Mouse (Mus musculus) c-Kit-positive CD71-positive TER-119-negative erythroid progenitor cells, embryonic 14.5 days (primary cell): ENCODE measurements at regions not wholly inside any gene's neighbourhood (a gene's known extent, or its start where the extent isn't known, plus 50 kb on each side); places are given as distances from the start of the nearest gene placed in this dataset.

Experiments used
- DNase-seq: peaks from one replicate; pipeline ENCODE4 v3.0.0-alpha.2; 2013; ENCODE audit warnings: low read depth

DNA sequence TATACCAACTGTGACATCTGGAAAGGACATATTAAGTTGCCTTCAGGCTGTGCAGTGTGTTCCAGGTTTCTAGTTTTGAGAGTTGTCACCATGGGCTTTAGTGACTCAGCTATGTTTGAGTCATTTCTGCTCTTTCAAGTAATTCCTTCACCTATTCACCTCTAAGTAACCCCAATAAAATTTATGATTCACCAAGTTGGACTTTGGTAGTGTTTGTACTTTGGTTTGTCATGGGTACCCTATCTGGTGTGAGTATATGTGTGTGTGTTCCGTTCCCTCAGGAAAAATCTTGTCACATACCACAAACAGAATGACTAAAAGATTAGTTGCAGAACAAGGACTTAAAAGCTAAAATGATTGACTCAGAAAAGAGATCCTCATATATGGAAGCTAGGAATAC lies 76.8 kb upstream of the Crbn start:
- DNase-seq: no peak

DNA sequence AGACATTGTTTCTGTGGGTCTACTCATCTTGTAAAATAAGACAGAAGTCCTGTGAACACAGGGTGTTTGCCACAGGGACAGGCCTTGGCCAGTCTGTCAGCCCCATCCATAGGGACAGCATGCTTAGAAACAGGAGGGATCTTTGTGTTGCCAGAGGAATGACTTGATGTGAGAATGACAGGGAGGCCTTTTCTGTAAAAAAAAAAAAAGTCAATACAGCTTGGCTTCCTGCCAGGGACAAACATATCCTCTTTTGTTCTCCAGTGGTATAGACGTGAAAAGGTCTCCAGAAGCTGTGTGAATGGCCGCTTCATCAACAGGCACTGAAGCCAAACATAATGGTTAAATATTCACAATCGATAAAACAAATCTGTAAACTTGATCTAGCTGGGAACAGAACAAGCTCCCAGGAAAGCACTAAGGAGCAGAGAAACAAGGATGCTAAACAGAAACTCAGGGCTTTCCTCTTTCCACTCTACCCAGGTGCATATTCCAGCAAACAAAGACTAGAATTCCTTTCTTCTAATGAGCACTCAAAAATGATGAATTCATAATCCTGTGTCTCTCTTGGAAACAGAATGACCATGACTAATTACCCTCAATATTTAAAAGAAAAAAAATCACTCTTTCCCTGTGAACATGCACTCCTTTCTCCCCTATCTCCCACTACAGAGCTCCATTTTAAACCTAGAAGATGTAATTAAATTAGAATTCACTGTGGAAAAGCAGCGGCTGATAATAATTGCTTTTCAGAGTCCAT lies 92.2 kb upstream of the Crbn start:
- DNase-seq: no peak

DNA sequence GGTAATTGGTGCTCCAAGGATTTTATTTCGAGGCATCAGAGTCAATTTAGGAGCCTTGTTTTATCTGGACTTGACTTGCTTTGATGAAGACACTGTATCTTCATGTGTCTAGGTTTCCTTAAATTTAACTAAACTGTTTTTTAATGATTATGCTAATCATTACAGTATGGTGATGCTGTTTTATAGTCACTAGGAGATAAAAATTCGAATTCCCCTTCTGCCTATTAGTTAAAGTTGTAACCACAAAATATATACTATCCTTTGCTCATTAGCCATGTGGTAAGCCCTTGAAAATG lies 92.7 kb upstream of the Crbn start:
- DNase-seq: no peak

DNA sequence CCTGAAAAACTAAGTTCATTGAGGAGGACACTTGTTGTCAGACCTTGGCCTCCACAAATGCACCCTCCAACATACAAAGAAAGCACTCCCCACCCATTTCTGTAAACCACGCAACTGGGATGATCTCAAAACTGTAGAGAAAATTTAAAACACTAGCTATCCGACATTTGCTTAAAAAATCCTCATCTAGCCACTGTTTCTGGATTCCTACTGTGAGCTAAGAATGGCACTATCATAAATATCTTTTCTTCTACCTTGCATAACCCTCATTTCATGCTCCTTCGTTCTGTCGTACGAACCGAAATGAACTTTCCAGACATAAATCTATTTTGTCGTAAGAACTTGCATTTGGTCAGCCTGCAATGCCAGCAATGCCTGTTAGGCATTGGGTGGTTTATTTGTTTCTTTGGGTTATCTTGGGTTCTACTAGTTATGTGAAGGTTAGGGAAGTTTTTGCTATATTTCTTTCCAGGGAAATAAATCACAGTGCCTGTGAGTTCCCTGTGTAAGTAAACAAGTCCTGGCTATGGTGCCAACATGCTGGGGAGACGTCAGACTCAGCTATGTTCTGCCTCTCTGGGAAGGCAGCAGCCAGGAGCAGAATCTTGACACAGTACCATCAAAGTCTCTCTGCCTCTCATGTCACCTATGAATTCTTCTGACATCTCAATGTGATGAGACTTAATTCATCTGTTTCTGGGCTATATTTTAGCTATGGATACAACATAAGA lies 104.2 kb upstream of the Crbn start:
- DNase-seq: no peak

DNA sequence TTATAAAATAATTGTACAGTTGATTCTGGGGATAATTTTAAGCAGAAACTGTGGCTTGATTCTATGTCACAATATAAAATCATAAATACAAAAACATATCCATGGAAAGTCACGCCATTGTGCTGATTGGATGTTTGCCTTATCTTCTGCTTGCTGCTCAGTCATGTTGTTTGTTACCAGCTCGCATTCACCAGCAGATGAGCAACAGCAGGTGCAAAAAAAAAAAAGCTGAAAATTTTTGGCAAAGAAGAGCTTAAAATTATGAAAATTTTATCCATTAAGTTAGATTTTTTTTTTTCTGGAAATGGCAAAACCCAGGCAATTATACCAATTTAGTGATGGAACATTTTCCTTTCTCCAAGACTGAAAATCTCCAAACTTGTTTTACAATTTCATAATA lies 115.2 kb upstream of the Crbn start:
- no peak for DNase-seq

DNA sequence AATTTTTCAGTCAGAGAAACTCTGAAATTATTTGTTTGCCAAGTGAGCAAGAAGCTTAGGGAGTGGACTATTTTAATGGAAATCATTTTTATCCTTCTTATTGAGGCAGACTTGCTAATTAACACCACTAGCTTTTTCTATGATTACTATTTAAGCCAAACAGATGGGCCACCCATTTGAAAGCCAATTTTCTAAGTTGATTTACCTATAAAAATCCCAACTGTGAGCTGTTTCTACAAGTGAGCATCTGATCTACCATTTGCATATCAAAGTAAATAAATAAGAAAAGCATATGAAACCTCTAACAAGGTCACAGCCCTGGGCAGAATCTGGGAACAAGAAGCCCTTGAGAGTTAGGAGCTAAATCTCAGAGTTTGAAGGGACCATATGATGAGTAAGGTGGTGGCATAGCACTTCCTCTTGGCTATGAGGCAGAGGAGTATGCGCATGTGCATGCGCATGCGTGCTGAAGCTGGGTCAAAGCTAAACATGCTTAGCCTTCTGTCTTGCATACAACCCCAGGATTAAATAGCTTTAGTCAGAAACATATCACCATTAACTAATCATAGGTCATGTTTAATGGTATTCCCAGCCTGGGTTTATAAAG lies 116.9 kb upstream of the Crbn start:
- DNase-seq: no peak

DNA sequence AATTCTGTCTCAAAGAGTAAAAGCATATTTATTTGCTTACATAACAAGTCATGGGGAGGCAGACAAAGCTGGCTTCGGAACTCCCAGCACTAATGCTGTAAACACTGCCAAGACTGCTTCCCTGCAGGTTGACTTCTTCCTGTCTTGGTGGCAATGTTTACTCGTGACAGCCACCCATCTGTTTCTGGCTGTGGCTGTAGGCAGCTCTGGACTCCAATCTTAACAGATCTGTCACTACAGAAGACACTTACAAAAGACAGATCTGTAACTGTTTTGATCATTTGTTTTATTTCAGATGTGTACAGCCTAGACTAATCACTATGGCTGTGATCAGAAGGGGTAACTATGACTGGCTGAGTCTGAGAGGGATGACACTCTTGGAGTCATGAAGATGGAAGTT lies 121.1 kb upstream of the Crbn start:
- no peak for DNase-seq

DNA sequence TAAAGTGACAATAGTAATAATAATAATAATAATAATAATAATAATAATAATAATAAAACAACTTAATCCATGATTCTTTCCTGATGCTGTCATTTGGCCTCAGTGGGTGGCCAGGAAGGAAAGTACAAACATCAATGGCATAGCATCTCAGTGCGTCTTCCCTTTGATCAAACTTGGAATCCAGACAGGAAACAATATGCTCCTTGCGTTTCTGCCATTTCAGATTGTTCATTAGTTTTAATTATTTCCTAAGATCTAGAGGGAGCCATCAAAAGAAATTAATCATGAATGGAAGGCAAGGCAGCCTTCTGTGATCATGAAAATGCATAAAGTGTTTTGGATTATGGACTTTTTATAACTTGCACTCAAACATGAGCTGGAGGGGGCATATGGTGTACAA lies 125.6 kb upstream of the Crbn start:
- no peak for DNase-seq

DNA sequence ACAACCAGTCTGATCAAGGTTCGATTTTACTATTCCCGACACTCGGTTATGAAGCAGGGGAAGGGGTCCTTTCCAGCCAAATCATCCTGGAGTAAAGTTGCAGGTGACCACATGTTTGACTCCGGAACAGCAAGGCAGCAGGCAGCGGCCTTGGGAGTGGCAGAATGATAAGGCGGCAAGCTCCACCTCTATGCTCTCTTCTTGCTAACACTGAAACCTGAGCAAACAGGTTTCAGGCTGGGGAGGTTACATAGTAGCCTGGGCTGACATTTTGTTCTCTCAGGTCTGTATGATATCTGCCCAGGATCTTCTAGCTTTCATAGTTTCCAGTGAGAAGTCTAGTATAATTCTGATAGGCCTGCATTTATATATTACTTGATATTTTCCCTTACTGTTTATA lies 133.7 kb upstream of the Crbn start:
- no peak for DNase-seq

DNA sequence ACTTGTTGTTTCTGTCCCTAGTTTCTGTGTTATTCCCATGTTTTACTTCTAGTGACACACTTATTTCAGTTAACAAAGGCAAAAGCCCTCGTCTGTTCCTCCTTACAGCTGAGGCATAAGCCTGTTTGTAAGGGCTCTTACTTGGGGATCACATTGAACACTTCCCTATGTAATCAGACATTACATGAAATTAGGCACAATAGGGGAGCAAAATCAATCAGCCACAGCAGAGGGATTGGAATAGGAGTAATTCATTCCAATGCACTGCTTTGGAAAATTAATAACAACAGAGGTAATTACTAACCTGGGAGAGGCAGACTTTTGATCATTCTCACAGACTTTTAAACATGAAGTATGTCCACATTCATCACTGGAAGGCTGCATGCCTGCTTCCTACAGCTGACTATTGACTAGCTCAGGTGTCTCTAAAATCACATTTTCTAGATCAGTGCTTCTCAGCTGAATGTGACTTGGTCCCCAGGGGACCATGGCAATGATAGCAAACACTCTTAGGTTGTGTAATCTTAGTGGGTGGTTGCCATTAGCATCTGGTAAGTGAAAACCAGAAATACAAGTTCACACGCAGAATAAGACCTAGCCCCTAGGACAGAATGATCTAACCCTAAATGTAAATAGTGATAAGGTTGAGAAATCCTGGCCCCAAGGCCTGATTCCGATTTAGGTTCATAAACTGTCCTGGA lies 146.5 kb upstream of the Crbn start:
- DNase-seq: no peak

DNA sequence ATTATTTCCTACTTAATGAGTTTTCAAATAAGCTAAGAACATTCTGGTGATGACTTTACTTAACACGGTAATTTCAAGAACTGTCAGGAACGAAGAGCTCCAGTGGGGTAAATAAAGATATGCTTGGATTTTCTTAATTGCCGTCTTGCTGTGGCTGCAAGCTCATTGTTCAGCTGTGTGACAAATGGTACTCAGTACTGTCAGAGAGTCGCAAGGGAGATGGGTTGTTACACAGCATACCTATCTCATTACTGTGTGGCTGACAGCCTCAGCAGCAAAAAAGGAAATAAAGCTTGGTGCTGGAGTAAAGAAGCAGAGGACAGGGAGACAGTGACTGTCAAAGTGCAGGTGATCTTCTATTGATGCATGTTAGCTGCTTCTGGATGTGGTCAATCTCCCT lies 151.0 kb upstream of the Crbn start:
- no peak for DNase-seq

DNA sequence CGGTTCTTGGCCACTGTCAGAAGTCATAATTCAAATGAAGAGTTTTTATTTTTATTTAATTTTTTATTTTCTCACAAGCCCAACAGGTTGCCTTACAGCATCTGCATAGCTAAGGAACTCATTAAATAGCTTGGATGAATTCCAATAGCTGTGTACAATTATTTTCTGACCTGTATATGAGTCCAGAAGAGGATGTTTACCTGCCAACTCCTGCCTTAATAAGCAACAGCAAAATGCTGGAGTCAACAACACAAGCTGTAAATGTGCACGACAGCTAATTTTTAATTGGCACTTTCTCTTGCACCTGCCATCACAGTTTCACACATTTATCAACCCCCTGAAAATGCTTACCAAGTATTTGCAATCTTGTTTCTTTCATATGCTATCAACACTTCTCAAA lies 161.4 kb upstream of the Crbn start:
- no peak for DNase-seq

DNA sequence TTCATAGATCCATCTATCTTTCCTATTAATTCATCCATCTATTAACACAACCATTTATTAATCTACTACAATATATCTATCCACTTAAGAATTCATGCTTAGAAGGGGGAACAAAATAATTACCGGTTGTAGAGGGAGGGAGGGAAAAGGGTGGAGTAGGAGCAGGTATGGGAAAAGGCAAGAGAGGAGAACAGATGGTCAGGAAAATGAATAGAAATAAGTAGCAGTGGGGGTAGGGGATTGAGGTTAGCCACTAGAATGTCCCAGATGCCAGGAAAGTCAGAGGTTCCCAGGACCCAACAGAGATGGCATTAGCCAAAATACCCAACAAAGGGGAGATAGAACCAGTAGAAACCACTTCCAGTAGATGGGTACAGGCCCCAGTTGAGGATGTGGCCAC lies 164.5 kb upstream of the Crbn start:
- DNase-seq: no peak

DNA sequence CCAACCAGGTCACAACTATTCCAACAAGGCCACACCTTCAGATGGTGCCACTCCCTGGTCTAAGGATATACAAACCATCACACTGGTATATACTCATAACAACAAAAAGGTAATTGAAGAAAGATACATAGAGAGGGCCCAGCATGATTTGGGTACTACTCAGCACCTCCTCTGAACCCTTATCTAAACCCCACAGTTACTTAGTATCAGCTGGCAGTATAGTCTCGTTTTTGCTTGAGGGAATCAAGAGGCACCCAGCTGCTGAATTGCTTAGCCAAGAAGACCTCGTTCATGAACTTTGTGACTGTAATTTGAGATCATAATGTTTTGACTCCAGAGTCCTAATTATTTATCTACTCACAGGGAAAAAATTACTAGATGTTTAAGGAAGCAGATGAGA lies 175.6 kb upstream of the Crbn start:
- DNase-seq: no peak

DNA sequence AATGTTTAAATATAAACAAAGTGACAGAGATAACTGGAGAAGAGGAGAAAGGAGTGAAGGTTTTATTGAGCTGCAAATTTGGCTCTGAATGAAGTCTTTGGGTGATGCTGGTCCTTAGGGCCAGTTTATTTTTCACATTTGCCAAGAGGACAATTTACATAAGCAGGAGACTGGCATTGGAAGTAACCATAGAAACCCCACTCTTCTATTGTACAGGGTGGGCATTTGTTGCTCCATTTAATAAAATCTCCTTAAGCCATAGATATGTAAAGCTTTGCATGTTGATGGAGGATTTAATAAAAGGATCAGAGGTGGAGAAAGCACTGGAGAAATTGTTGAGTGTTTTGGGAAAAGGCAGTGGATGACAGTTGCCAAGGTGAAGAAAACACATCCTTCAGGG lies 178.8 kb upstream of the Crbn start:
- DNase-seq: no peak

DNA sequence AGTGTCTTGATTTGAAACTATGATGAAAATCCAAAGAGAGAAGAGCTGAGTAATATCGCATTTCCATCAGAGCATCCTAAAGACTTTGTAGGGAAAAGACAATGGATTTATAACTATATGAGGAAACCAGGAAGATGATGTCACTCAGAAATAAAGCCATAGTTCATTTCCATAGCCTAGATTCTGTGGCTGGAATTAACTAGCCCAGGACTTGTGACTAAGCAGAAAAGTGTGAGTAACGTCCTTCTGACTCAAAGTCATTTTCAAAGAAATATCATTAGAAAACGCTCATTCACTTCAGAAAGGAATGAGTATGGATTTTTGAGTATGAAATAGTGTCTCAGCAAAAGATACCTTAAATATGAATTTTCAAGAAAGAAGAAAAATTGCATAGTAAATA lies 179.9 kb upstream of the Crbn start:
- no peak for DNase-seq

DNA sequence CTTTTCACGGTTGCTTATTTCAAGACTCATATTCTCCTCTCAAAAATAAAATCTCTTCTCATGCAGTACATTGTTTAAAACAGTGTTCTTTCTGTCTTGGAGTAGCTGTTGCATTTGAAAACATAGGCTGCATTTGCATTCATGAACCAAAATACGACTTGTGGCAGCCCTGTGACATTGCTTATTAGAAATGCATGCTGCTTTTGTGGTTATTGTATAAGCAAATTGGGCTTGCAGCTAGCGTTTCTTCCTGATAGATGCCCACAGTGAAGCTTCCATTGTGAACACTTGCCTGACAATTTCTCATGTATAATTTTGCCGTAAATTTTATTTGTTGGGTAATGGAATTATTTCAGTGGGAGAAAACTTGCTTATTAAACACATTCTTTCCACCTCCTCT lies 180.3 kb upstream of the Crbn start:
- DNase-seq: no peak

DNA sequence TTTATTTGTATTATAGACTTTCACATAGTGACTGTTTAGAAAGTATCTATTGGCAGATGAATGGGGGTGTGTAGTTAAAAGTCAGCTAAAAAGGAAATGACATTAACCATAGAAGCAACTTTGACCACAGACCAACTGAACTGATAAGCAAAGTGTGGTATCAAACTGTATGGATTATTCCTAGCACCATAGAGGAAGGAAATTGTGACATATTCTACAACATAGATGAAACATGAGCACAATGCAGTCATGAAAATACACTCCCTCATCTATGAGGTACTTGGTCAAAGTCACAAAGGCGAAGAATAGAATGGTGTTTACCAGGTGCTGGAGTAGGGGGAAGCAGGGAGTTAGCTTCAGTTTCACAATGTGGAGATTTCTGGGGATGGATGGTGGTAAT lies 181.4 kb upstream of the Crbn start:
- DNase-seq: no peak

DNA sequence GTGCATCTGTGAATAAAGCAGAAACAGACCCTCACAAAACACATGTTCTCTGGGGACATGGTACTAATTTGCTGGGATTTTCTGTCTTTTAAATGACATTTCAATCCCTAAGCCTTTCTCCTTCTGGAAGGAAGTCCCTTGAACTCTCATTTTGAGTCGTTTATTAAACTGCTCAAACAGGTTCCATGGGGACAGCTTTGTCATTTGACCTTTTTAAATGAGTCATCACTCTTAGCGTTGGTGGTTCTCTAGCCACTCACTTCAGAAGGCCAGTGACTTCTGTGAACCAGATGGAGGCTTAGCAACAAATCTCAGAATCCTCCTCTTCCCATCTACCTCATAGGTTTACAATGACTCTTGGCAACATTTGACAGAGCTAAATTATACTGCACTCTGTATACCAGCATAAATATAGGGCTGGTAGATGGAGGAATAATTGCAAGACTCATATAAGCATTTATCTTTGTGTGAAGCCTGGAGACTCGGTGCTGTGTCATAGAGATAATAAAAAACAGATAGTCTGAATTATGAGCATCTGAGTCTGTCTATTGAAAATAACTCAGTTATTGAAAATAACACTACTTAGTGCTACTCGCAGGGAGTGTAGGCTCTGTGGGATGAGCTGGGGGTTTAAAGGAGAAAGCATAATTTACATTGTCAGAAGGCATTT lies 185.4 kb upstream of the Crbn start:
- no peak for DNase-seq

DNA sequence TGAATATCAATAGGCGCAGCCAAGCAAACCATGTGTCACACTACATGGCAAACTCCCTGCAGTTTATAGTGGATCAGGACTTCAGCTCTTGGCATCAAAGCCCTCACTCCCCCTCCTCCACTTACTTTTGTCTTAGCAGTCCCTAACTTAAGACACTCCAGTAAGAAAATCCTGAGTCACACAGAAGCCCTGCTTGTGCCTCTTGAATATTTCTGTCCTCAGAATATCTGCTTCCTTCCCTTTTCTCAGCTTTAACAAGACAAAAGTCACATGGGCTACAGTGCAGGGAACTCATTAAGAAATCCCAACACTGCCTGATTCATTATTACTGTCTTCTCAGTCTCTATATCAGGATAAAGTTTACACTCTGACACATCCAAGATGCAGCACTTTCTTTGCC lies 191.7 kb upstream of the Crbn start:
- DNase-seq: no peak

DNA sequence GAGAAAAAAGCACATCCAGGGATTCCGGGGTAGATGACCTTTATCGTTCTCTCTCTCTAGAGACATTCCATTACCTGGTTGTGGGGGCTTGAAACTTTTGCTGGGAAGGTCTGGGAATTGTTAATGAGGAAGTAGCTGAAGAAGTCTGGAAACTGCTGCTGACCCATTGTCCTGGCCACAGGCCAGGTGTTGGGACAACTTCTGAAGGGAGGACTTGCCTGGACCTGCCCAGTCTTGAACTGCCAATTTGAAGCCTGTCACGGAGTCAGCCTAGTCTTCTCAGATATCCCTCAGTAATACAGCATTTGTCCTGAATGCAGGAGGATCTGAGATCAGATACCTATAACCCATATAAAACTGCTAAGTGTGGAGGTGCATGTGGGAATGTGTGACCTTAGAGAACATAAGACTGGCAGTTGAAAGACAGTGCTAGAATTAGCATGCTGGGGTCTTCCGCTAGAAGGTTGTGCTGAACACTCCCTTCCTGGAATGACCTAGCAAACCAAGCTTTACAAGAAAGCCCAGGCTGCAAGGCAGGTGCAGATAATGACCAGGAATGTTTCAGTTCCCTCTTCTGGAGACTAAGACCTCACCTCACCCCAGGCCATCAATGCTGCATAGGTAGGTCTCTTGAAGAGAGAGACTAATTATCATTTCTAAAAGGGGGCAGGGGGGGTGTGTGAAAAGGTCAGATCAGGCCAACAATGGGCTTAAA lies 204.7 kb upstream of the Crbn start:
- DNase-seq: no peak

DNA sequence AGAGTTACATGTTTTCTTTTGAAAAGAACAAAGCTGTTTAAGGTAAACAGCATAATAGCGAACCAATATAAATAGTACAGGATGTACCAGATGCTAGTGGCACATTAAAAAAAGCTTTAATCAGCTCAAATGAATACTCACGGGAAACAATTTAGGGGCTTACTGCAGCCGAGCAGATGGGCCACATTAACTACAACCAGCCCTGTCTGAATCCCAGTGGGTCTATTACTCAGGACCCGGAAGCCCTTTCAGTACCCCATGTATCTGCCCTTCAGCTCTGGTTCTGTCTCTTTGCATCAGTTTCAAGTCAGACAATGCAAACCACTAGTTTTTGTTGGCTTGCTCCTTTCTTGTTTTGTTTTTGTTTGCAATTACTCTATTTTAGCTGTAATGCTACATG lies 210.9 kb upstream of the Crbn start:
- no peak for DNase-seq
